Mouse (Mus musculus) liver, embryonic 11.5 days (tissue): ENCODE data around the gene Ccdc40. TPM values are rescaled to one million over a fixed set of nuclear protein-coding genes. Genes with fewer than 3 reads are reported as not detected.
A peak's percentile ranks its signal among the peaks of the same experiment; 100 is the strongest.

Experiments used
- ATAC-seq: fragments of 200-750 bp; cut with Nextera tagmentation; replicated peaks from 2 replicates; pipeline ENCODE4 v1.8.0; 2017; ENCODE audit warnings: moderate number of reproducible peaks, mild to moderate bottlenecking, moderate TSS enrichment, moderate library complexity; ENCODE audit not compliant: low FRiP score
- DNase-seq: peaks from one replicate; pipeline ENCODE4 v3.0.0-alpha.2; 2017; ENCODE audit warnings: low spot score
- H3K27ac ChIP-seq: fragments of 300-500 bp; sonication (generic); 2 replicates; pipeline ENCODE4 v1.5.1; 2014; ENCODE audit warnings: mild to moderate bottlenecking, low read depth, low read length, control low read depth
- H3K27me3 ChIP-seq: fragments of 300-500 bp; sonication (generic); replicated peaks from 2 replicates; pipeline ENCODE4 v1.6.1; 2014; ENCODE audit warnings: low read length, mixed read lengths; ENCODE audit not compliant: control insufficient read depth, insufficient read depth
- H3K36me3 ChIP-seq: fragments of 300-500 bp; sonication (generic); 2 replicates; pipeline ENCODE4 v1.6.1; 2014; ENCODE audit warnings: mild to moderate bottlenecking, low read length, moderate library complexity, mixed read lengths; ENCODE audit not compliant: control insufficient read depth, insufficient read depth
- H3K4me1 ChIP-seq: fragments of 300-500 bp; sonication (generic); replicated peaks from 2 replicates; pipeline ENCODE4 v1.6.1; 2014; ENCODE audit warnings: low read length, mixed read lengths; ENCODE audit not compliant: control insufficient read depth, insufficient read depth
- H3K4me2 ChIP-seq: fragments of 300-500 bp; sonication (generic); 2 replicates; pipeline ENCODE4 v1.6.1; 2014; ENCODE audit warnings: mild to moderate bottlenecking, control low read depth, moderate library complexity
- H3K4me3 ChIP-seq: fragments of 300-500 bp; sonication (generic); 2 replicates; pipeline ENCODE4 v1.5.1; 2014; ENCODE audit warnings: low read depth, low read length, control low read depth
- H3K9ac ChIP-seq: fragments of 300-500 bp; sonication (generic); 2 replicates; pipeline ENCODE4 v1.6.1; 2014; ENCODE audit warnings: low read depth, low read length, control low read depth
- H3K9me3 ChIP-seq: fragments of 300-500 bp; sonication (generic); 2 replicates; pipeline ENCODE4 v1.6.1; 2016; ENCODE audit warnings: low read length, inconsistent platforms, mixed read lengths; ENCODE audit not compliant: control insufficient read depth
- WGBS: fragments of 180-500 bp; shearing (Covaris S2); extraction: QIAGEN DNeasy Blood & Tissue Kit; methylation state at CpG from one replicate; pipeline ENCODE4 v1.1.7; 2014; 5-methylcytosine and 5-hydroxymethylcytosine counted together
- polyA plus RNA-seq: library from polyadenylated mRNA; unstranded; fragments of >200 nt; fragmentation: Nextera tagmentation; extraction: Ambion mirVana; gene quantifications from 2 replicates; pipeline ENCODE4 v1.2.1, GENCODE M21; 2014

Ccdc40 gene
- polyA plus RNA-seq, 1 experiment from 2014 or later = 4.1 TPM

- 92% methylated on average over 6 of the region's 6 CpGs for WGBS
- ATAC-seq = no peak
- peaks cover 22% of the 10 kb centered on the region for H3K4me1 ChIP-seq
- H3K27ac ChIP-seq = no peak overlapping the region
- no peaks in the 10 kb centered on the region for H3K36me3 ChIP-seq
- H3K9ac ChIP-seq = no peak overlapping the region
- H3K9me3 ChIP-seq = no peaks in the 10 kb centered on the region
- peaks cover 6% of the 10 kb centered on the region for H3K27me3 ChIP-seq
- no peak for DNase-seq
- H3K4me2 ChIP-seq = no peak overlapping the region
- H3K4me3 ChIP-seq = no peak overlapping the region
Measured at GRCm38 (mm10) chr11:119224926-119225325, 3.4 kb upstream of the Ccdc40 start.

GRCm38 (mm10) chr11:119225634-119226033, 2.7 kb upstream of the Ccdc40 start:
- H3K9ac ChIP-seq = no peak overlapping the region
- H3K9me3 ChIP-seq = no peaks in the 10 kb centered on the region
- no peak overlapping the region for H3K27ac ChIP-seq
- H3K27me3 ChIP-seq = peaks cover 11% of the 10 kb centered on the region
- 78% methylated on average over 9 of the region's 9 CpGs for WGBS
- H3K36me3 ChIP-seq = no peaks in the 10 kb centered on the region
- DNase-seq (no peak), ATAC-seq (no peak)
- no peak overlapping the region for H3K4me3 ChIP-seq
- no peak overlapping the region for H3K4me2 ChIP-seq
- H3K4me1 ChIP-seq = peaks cover 17% of the 10 kb centered on the region

- 6% methylated on average over 12 of the region's 12 CpGs for WGBS
Measured at GRCm38 (mm10) chr11:119227591-119227990, 781 bp upstream of the Ccdc40 start.

GRCm38 (mm10) chr11:119228846-119229626, 664 bp downstream of the Ccdc40 start:
- no peak overlapping the region for H3K27ac ChIP-seq
- H3K9ac ChIP-seq = peak overlapping the region; percentile 3
- DNase-seq (peak; percentile 75), ATAC-seq (peak; percentile 46)
- no peaks in the 10 kb centered on the region for H3K36me3 ChIP-seq
- WGBS = 3% methylated on average over 34 of the region's 34 CpGs
- H3K4me2 ChIP-seq = peak overlapping the region; percentile 96
- H3K9me3 ChIP-seq = no peaks in the 10 kb centered on the region
- H3K4me3 ChIP-seq = peak overlapping the region; percentile 65
- peaks cover 13% of the 10 kb centered on the region for H3K4me1 ChIP-seq
- peaks cover 11% of the 10 kb centered on the region for H3K27me3 ChIP-seq

More at GRCm38 (mm10) chr11:119227591-119227990, 781 bp upstream of the Ccdc40 start:
- DNase-seq (no peak), ATAC-seq (no peak; the same call in 1 of the 2 replicates)
- Histone ChIP-seq H3K4me1 (peaks cover 16% of the 10 kb centered on the region), H3K4me2 (peak overlapping the region; percentile 96), H3K9ac (peak overlapping the region; percentile 69), H3K27ac (no peak overlapping the region), H3K27me3 (peaks cover 11% of the 10 kb centered on the region), H3K36me3 (no peaks in the 10 kb centered on the region), H3K9me3 (no peaks in the 10 kb centered on the region), H3K4me3 (peak overlapping the region; percentile 65)

GRCm38 (mm10) chr11:119234770-119235169, 6.4 kb downstream of the Ccdc40 start:
- no peak for ATAC-seq
- Histone ChIP-seq H3K27me3 (peaks cover 6% of the 10 kb centered on the region), H3K4me1 (no peaks in the 10 kb centered on the region), H3K36me3 (no peaks in the 10 kb centered on the region), H3K4me2 (no peak overlapping the region), H3K27ac (no peak overlapping the region), H3K9me3 (no peaks in the 10 kb centered on the region), H3K9ac (no peak overlapping the region), H3K4me3 (no peak overlapping the region)
- 89% methylated on average over 10 of the region's 10 CpGs for WGBS
- no peak for DNase-seq

- WGBS = 76% methylated on average over 4 of the region's 4 CpGs
- DNase-seq = no peak
- ATAC-seq = no peak; the same call in 1 of the 2 replicates
Measured at GRCm38 (mm10) chr11:119235596-119235995, 7.2 kb downstream of the Ccdc40 start.

GRCm38 (mm10) chr11:119236354-119236753, 8.0 kb downstream of the Ccdc40 start:
- H3K36me3 ChIP-seq = no peaks in the 10 kb centered on the region
- no peaks in the 10 kb centered on the region for H3K9me3 ChIP-seq
- no peak overlapping the region for H3K9ac ChIP-seq
- H3K4me2 ChIP-seq = no peak overlapping the region
- no peak overlapping the region for H3K4me3 ChIP-seq
- H3K4me1 ChIP-seq = no peaks in the 10 kb centered on the region
- WGBS = 29% methylated on average over 8 of the region's 8 CpGs
- no peak for DNase-seq
- H3K27me3 ChIP-seq = no peaks in the 10 kb centered on the region
- no peak overlapping the region for H3K27ac ChIP-seq
- no peak for ATAC-seq

More at GRCm38 (mm10) chr11:119235596-119235995, 7.2 kb downstream of the Ccdc40 start:
- Histone ChIP-seq H3K4me3 (no peak overlapping the region), H3K27ac (no peak overlapping the region), H3K27me3 (no peaks in the 10 kb centered on the region), H3K4me1 (no peaks in the 10 kb centered on the region), H3K9me3 (no peaks in the 10 kb centered on the region), H3K9ac (no peak overlapping the region), H3K4me2 (no peak overlapping the region), H3K36me3 (no peaks in the 10 kb centered on the region)

GRCm38 (mm10) chr11:119237007-119237406, 8.6 kb downstream of the Ccdc40 start:
- H3K36me3 ChIP-seq = no peaks in the 10 kb centered on the region
- DNase-seq (no peak), ATAC-seq (no peak)
- H3K9me3 ChIP-seq = no peaks in the 10 kb centered on the region
- H3K4me3 ChIP-seq = no peak overlapping the region
- WGBS = 56% methylated on average over 3 of the region's 3 CpGs
- no peak overlapping the region for H3K4me2 ChIP-seq
- no peaks in the 10 kb centered on the region for H3K4me1 ChIP-seq
- H3K27ac ChIP-seq = no peak overlapping the region
- no peaks in the 10 kb centered on the region for H3K27me3 ChIP-seq
- H3K9ac ChIP-seq = no peak overlapping the region
